Mouse (Mus musculus) CH12.LX (cell line): ENCODE results near the gene Plekha5.

Source experiments
- CTCF ChIP-seq, 2 experiments: IDR thresholded peaks in 1 of 2; conservative IDR thresholded peaks in 1 of 2; 2 replicates each; pipeline ENCODE4 v1.5.1; 2011 to 2012; ENCODE audit warnings: low read depth in 2 of 2, low read length in 2 of 2, improper control_type of control experiment in 1 of 2, inconsistent platforms in 1 of 2, mild to moderate bottlenecking in 1 of 2, moderate library complexity in 1 of 2
- EP300 ChIP-seq: IDR thresholded peaks from 2 replicates; pipeline ENCODE4 v1.6.1; 2011; ENCODE audit warnings: low read length, improper control_type of control experiment
- HCFC1 ChIP-seq: IDR thresholded peaks from 2 replicates; pipeline ENCODE4 v1.6.1; 2012; ENCODE audit warnings: low read depth, mild to moderate bottlenecking, inconsistent platforms, low read length, improper control_type of control experiment
- NELFE ChIP-seq: IDR thresholded peaks from 2 replicates; pipeline ENCODE4 v1.6.1; 2011; ENCODE audit warnings: low read depth, low read length, improper control_type of control experiment
- POLR2A ChIP-seq: IDR thresholded peaks from 2 replicates; pipeline ENCODE4 v1.6.1; 2011; ENCODE audit warnings: low read depth, mild to moderate bottlenecking, improper control_type of control experiment, low read length
- SIN3A ChIP-seq: IDR thresholded peaks from 2 replicates; pipeline ENCODE4 v1.6.1; 2012; ENCODE audit warnings: low read length, improper control_type of control experiment, inconsistent platforms
- TBP ChIP-seq: conservative IDR thresholded peaks from 2 replicates; pipeline ENCODE4 v1.6.1; 2011; ENCODE audit warnings: low read depth, low read length, improper control_type of control experiment
- USF1 ChIP-seq: IDR thresholded peaks from 2 replicates; pipeline ENCODE4 v1.6.1; 2014; ENCODE audit warnings: low read depth, mild to moderate bottlenecking, inconsistent platforms, low read length, improper control_type of control experiment
- ZC3H11A ChIP-seq: IDR thresholded peaks from 2 replicates; pipeline ENCODE4 v1.6.1; 2012; ENCODE audit warnings: low read depth, mild to moderate bottlenecking, inconsistent platforms, low read length, improper control_type of control experiment
- ZKSCAN1 ChIP-seq: IDR thresholded peaks from 2 replicates; pipeline ENCODE4 v1.6.1; 2012; ENCODE audit warnings: low read depth, inconsistent platforms, low read length, improper control_type of control experiment, borderline replicate concordance

GRCm38 (mm10) chr6:140548082-140548769 is 124.4 kb downstream of the Plekha5 start:
- TF ChIP-seq HCFC1 = no peak
- TF ChIP-seq CTCF (conservative IDR thresholded peaks at IDR 0.05 in 1 of 2, IDR thresholded peaks at IDR 0.05 in 1 of 2; ENCODE audit: low read depth in 2 of 2, low read length in 2 of 2) = no peak
- no peak for TF ChIP-seq POLR2A
- no peak for TF ChIP-seq SIN3A
- TF ChIP-seq EP300 = no peak
- no peak for TF ChIP-seq USF1
- no peak for TF ChIP-seq NELFE
- TF ChIP-seq ZC3H11A = no peak
- TF ChIP-seq ZKSCAN1 = no peak
- no peak for TF ChIP-seq TBP
